Mouse (Mus musculus): ENCODE results near the gene Naa15.
A peak's percentile ranks its signal among the peaks of the same experiment; 100 is the strongest.
"Not testable (repeated sequence)": the region's sequence is repeated elsewhere in the genome, so short reads cannot be mapped to it uniquely, and the experiment has no call there.

Naa15 gene

DNA sequence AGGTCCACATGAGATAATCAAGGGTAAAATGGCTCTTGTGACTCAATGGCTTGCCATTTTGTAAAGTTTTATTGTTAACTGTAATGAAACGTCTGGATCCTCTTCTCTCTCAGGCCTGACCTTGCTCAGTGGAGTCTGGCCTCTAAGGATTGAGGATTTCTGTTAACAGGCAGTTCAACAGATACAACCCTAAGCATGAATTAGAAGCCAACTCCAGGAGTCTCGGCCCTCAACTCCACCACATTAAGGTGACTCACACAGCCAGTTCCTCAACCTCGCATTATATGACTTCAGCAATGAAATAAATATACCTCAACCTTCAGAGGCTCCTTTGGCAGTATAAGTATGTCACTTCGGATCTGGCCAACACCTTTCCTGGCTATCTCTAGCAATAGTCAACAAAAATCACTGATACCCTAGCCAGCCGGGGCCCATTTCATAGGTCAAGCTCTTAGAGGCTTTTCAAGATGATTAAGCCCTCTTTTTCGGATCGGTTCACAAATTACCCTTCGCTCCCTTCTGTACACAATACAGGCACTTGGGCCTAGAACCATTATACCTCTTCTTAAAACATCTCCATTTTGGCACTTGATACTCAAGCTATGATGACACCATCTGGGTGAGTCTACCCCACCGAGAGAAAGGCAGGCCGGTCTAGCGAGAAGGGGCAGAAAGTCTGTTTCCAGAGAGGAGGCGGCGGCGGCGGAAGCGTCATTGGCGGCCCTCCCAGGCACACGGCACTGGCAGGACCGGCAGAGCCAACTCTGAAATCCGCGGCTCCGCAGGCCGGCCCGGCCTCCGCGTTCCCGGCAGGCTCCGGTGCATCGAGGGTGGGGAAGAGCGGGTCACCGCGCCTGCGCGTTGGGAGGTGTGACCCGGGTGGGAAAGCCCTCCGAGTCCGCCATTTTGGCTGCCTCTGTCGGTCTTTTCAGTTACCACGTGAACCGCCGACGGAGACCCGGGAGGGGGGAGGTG, at the start of gene Naa15:
Naa15 (plus strand) TSS at position 51 of the 975 bp plus-strand sequence.
- peak; percentile 96 for DNase-seq

DNA sequence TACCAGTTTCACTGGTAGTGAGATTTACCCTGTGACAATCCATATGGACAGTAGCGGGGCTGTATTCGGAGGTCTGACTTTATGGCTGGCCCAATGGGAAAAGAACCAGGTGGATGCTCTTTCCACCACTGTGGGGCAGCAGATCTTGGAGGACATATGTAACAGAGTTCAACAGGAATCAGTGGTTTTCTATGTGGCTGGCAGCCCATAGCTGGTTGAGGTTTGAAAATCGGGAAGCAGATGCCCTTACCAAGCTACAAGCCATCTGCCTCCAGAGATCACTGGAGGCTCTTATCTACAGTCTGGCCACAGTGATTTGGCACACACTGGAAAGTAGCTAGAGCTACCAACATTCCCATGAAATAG, 49.4 kb upstream of the Naa15 start:
- DNase-seq: peak; percentile 34

DNA sequence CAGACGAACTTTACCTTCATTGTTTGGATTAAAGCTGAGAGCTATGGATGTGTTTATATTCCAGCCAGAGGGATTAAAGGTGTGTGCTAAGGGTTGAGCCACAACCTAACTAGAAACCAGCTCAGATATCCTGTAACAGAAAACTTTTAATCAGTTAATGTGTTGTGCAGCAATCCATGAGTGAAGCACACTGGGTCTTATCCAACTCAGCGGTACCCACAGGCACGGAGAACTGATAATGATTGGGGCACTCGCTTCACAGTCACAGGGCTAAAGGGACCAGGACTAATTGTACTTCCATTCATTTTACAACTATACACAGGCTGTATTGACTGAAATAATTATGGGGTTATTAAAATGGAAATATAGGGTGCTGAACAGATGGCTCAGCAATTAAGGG, 48.0 kb upstream of the Naa15 start:
- no peak for DNase-seq

DNA sequence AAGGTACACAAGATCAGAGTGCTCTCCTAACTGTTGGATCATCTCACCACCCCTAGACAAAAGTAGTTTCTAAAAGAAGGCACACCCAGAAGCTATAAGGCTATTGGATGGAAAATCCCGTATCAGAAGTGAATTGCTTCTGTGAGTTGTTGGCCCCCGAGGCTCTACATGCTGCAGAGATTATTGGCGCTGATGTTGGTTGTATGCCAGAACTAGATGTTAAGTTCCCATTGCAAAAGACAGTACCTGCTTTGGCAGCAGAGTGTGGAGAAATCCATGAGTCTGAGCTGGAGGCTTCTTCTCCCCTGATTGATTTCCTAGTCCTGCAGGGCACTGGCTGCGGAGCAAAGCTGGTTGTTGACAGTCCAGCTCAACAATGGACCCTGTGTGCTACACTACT, 46.9 kb upstream of the Naa15 start:
- no peak for DNase-seq

DNA sequence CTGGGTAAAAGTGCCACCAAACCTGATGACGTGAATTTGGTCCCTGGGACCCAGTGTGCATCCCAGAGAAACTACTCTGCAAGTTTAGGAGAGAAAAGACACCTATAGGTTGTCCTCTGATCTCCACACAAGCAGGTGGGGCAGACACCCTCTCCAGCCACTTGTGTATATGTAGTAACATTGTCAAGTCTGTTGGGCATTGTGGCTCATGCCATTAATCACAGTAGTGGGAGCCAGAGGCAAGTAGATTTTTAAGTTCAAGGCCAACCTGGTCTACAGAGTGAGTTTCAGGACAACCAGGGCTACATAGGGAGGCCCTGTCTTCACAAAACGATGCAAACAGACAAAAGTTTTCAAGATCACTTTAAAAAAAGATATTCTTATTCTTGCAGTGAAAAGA, 43.1 kb upstream of the Naa15 start:
- DNase-seq: no peak

DNA sequence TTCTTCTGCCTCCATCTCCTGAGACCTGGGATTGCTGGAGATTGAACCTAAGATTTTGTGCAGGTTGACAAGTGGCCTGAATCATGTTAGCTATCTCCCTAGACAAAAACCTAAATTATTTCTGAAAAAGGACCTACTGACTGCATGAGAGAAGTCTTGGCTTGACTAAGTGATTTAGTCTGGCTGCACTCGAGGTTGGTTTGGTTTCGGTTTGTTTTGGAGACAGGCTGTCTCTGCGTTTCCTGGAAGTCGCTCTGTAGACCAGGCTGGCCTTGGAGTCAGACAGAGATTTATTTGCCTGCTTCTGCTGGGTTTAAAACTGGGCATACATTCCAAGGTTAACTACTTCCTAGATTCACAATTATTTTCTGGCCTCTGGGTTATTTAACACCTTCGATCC, 42.1 kb upstream of the Naa15 start:
- DNase-seq: no peak

DNA sequence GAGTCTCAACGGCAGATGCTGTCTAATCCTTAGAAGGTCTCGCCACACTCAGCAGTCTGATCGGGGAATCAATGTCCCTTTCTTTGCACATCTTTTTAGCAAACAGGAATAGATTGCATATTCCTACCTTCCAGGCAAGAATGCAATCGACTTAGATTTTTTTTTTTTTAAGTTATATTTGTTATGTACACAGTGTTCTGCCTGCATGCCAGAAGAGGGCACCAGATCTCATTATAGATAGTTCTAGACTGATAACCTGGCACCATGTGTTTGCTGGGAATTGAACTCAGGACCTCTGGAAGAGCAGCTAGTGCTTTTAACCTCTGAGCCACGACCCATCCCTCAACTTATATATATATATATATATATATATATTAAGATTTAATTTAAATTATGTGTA, 41.4 kb upstream of the Naa15 start:
- DNase-seq: no peak

DNA sequence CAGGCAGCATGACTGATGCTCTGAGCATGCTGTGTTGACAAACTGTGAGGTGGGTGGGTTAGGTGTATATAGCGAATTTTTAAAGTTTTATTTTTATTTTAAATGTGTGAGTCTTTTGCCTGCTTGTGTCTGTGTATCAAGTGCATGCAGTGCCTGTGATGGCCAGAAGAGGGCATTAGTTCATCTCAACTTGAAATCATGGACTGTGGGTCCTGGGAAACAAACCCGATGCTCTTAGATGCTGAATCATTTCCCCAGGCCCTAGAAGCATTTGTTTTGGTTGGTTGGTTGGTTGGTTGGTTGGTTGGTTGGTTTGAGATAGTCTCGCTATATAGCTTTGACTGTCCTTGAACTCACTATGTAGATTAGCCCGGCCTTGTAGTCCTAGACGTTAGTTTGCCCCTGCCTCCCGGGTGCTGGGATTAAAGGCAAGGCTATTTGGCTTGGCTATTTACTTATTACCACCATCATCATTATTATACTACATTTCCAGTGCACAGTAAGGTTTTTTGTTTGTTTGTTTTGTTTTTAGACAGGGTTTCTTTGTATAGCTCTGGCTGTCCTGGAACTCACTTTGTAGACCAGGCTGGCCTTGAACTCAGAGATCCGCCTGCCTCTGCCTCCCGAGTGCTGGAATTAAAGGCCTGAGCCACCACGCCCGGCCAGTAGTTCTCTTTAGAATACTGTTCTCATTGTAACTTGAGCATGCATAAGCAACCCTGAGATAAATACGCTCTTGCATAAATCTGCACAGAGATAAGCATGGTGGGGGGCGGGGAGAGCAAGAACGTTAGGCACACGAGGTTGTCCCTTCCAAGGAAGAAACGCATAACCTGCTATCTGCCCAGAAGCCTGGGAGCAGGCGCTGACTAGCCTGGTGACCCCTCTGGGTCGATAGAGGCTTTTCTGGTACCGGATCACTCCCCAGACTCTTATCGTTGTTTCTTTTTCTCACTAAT, 39.4 kb upstream of the Naa15 start:
- DNase-seq: peak; percentile 38

DNA sequence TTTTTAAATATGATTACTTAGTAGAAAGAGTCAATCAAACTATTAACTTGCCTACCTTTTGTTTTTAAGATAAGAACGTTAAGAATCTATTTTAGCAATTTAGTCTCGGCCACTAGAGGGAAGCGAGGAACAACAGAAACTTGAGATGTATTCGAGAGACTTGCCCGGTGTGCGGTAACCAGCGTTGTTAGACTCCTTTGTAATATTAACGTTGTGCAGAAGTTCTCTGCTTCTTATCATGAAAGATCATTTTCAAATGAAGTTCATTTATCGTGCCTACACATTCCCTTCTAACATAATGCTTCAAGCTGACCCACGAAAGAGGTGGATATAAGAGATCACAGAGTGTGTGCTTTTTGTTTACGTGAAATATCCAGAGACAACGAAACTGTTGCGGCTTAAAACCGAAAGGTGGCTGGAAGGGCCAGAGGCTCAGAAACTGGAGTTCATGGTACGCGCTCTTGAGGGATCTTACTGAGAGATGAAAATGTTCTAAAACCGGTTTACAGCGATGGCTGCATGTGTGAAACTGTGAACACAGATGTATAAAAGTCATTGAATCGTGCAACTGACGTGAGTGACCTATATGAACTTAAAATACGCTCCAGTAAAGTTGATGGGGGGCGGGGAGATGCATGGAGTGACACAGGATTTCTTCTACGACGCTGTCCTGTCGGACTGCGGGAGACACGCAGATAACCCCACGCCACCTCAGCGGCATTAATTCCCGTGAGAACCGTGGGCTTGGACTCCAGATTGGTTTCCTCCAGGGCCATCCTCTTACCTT, 36.9 kb upstream of the Naa15 start:
- DNase-seq: no peak

DNA sequence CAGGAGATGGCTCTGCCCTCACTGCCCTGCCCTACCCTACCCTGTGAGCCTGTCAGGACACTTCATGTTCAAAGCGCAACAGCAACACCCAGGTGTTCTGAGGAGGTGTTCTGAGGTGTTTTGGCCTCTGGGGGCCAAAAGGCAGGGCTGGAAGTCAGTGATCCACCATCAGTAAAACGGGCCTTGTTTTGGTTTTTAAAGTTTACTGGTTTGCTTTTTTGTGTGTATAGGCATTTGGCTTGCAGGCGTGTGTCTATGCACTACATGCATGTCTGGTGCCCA, 36.3 kb upstream of the Naa15 start:
- no peak for DNase-seq

DNA sequence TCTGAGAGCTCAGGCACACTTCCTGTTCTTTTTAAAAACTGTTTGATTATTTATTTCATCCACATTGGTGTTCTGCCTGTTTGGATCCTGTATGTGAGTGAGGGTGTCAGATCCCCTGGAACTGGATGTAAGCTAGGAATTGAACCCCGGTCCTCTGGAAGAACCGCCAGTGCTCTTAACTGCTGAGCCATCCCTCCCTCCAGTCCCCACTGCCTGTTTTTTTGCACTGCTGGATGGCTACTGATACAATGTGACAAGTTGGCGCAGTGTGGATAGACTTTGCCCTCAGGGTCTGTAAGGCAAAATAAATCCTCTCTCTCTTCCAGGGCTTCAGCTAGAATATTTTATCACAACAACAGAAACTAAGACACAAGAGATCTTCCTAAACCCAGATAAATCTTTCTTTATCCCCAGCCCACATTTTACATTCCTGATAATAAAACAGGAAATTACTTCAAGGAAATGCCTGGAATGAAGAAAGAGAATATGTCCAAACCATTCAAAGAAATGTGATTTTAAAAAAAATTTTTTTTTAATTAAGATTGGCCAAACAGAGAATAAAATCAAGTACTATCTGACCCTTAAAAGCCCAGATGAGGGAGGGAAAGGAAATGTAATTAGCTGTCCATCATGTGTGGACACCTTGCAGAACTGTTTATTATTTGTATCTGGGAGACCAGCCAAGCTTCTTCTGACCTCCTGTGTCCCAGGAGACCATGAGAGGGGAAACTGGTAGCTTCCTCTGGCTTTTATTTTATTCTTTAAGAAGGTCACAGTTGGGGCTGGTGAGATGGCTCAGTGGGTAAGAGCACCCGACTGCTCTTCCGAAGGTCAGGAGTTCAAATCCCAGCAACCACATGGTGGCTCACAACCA, 34.9 kb upstream of the Naa15 start:
- no peak for DNase-seq

DNA sequence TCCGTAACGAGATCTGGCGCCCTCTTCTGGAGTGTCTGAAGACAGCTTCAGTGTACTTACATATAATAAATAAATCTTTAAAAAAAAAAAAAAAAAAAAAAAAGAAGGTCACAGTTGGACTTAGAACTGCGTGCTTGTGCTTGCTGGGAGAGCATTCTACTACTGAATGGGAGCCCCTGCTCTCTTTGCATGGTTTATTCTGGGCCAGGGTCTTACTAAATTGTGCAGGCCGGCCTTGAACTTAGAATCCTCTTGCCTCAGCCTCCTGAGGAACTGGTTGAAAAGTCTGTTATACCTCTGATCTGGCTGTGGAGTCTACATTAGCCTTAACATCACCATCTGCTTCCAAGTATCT, 34.3 kb upstream of the Naa15 start:
- no peak for DNase-seq

DNA sequence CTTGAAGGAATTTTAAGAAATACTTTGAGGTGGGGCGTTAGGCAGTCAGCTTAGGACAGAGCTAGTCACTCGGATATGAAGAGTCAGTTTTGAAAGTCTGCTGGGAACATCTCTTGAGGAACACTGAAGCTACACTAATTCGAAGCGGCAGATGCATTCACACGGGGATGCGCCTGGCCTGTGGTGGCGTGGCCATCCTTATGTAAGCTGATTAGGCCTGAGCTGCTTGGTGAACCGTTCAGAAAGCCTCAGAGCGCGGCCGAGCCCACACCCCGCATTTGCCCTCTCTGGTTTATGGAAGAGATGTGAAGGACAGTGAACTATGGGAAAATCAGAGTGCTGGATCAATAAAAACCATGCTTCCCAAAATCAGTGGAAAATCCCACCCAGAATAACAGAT, 31.5 kb upstream of the Naa15 start:
- no peak for DNase-seq

DNA sequence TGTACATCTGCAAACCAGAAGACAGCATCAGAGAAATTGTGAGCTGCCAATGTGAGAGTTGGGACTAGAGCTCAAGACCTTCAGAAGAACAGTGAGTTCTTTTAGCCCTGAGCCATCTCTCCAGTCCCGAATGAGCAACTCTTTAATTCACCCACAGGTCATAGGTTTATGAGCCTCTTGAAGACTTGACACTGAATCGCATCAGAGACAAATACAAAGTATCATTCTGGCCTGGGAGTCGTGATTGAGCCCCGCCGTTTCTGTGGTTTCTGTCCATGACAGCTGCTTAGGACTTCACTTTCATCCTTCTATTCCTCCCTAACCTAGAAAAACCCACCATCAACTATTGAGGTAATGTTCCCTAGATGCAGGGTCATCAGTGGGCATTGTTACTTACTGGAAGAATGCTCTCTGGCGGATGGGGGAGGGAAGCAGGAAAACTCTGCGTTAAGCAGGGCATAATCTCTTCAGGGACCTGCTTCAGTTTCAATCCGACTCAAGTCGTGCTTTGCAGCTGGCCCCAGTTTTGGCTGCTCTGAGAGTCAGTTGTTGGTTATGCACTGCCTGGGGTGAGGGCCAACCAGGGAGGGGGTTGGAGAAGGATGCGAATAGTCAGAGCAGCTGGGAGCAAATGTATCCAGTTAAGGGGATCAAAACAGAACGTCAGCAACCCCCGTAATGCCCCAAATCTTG, 28.4 kb upstream of the Naa15 start:
- DNase-seq: no peak

DNA sequence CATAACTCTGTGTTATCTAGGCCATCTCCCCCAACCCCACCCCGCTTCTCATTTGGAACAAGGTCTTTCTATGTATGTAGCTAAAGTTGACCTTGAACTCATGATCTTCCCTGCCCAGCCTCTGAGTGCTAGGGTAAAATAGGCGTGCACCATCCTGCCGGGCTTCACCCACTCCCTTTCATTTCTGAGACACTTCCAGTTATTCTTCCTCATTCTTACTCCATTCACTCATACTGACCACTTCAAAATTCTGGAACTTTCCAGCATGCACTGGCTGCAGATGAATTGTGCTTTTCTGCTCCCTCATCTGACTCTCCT, 27.9 kb upstream of the Naa15 start:
- DNase-seq: no peak

DNA sequence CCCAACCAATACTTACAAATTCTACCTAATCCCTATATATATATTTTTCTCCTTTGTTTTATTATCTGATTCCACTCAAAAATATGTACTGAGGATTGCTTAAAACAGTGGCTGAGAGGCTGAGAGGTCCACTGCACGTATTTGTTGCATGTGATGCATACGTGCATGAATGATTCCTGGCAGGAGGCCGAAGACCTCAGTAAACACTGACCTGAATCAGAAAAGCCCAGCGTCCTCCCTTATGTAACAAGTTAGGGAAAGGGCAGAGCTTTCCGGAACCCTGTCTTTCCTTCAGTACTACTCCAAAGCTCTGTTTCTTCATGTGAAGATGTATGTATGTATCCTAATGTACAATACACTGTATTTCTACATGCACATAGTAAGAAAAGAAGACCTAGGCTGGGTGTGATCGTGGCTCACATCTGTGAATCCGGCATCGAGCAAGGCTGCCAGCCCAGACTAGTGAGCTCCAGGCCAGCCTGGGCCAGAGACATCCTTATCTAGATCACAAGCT, 27.0 kb upstream of the Naa15 start:
- DNase-seq: no peak

DNA sequence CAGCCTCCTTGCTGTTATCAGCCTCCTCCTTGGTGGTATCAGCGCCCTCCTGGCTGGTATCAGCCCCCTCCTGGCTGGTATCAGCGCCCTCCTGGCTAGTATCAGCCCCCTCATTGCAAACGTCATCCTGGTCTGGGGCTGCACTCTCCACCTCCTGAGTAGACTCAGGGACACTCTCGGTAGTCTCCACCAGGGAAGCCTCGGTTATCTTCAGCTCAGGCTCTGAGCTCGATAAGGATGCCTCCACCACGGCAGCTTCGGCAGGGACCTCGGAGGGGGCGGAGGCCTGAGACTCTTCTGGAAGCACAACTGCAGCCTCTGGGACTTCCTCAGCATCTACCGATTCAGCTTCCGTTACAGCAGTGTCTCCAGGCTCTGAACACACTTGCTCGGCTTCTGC, 26.0 kb upstream of the Naa15 start:
- no peak for DNase-seq

DNA sequence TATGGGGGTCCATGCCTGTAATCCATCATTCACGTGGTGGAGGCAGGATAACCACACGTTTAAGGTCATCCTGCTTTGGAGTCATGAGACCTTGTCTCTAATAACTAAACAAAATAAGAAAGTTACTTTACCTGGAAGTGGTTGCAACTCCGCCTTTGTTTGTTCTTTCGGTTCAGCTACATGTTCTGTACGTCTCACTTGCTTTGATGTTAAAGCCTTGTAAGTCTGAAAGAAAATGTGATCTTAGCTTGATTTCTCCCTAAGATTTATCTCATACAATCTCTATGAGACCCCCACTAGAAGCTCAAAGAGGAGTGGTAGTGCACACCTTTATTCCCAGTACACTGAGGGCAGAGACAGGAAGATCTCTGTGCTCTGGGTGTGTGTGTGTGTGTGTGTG, 23.9 kb upstream of the Naa15 start:
- no peak for DNase-seq

DNA sequence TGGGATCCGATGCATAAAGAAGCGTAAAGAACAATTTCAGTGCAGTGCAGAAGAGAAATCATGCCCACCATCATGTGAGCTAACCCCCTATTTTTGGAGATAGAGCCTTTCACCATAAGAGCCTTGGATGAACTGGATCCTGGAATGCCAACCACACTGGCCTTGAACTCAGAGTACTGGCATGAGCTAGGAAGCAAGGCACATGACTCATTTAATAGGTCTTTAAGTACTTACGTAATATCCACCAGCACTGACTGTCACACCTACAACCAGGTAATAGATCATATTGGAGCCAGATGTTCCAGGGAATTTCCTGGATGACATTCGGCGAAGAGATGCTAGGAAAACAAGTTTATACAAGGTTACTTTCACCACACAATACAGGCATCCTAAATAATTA, 23.4 kb upstream of the Naa15 start:
- DNase-seq: no peak

DNA sequence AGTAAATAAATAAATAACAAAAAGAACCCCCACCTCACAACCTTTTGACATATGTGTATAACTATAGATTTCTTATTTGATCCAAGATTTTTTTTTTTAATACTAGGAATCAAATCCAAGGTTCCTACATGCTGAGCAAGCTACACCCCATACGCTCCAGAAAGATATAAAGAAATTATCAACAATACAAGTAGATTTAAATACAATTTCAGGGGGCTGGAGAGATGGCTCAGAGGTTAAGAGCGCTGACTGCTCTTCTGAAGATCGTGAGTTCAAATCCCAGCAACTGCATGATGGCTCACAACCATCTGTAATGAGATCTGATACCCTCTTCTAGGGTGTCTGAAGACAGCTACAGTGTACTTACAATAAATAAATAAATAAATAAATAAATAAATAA, 21.9 kb upstream of the Naa15 start:
- not testable (repeated sequence) for DNase-seq

DNA sequence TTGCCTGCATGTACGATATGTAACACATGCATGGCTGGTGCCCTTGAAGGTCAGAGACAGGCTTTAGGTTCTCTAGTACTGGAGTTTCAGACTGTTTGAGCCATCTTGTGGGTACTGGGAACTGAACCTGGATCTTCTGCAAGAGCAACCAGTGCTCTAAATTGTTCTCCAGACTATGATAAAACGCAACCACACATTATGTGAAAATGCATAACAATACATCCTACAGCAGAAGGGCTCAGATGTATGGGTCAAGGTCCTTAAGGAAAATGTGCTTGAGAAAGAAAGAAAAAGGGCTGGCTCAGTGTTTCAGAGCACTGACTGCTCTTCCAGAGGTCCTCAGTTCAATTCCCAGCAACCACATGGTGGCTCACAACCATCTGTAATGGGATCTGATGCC, 21.3 kb upstream of the Naa15 start:
- DNase-seq: no peak

DNA sequence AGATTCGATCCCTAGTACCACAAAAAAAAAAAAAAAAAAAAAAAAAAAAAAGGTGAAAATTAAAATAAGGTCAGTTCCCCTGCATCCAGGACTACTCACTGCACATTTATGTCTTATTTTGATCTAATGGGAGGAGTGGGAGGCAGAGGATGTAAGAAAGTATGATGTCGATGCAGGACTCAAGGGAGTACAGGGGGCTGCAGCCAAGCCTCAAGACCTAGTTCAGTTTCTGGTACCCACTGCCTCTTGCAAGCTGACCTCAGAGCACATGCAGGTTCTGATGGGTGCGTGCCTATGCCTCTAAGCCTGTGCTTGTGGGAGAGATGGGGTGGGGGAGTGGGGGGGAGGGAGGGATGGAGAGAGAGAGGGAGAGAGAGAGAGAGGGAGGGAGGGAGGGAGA, 20.1 kb upstream of the Naa15 start:
- DNase-seq: no peak
